Mouse (Mus musculus) naive thymus-derived CD4-positive, alpha-beta T cell, adult 2 months (primary cell): Measurements from ENCODE around the gene Olfr1136.

Source experiments
- DNase-seq: peaks from one replicate; pipeline ENCODE4 v3.0.0-alpha.2; 2011; ENCODE audit warnings: low read depth

Gene Olfr1136

GRCm38 (mm10) chr2:87693847-87694246, at the start of gene Olfr1136:
Gene Olfr1136 (minus strand): TSS chr2:87693947.
- DNase-seq, result no peak

DNA sequence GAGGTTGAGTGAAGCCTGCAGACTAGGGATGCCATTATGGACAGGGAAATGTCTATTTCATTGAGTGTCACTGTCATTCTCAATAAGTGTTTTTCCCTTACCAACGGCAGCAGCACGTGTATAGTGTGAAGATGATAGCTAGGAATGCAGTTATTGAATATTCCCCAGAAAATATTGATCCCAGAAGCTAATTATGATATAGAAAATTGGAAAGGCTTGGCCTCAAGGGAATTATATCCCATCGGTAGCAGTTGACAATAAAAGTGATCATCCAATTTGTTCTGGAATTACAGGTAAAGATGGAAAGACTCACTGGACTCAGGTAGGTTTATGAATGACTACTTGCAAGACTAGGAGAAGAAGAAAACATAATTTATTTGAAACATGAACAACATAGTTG, 49.7 kb upstream of the Olfr1136 start, which contains the start of gene Olfr1140:
Gene Olfr1140, plus strand, starts transcription at position 301 of the 400 bp plus-strand sequence.
- no peak for DNase-seq

- no peak for DNase-seq
Observed at GRCm38 (mm10) chr2:87739878-87740277, 46.1 kb upstream of the Olfr1136 start, which contains the start of gene Olfr1138. Gene Olfr1138 (minus strand): TSS chr2:87739978.

- DNase-seq, result no peak
Observed at GRCm38 (mm10) chr2:87713079-87713478, 19.3 kb upstream of the Olfr1136 start, which contains the start of gene Olfr1137. Gene Olfr1137 (minus strand): TSS chr2:87713179.

DNA sequence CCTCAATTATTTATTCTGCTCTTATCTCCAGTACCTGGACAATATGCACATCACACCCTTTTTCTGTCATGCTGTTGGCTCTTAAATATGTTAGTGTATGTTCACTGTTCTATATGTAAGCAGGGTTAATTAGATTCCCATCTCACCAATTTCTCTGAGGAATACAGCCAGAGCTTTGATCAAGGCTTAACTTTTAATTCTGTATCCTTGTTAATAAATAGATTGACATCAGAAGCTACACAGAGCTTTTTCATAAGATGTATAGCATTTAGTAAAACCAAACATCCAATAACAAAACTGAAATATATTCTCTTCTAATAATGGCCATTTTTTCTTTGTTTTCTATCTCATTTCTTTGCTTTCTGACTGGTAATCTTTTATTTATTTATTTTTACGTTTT, 20.2 kb downstream of the Olfr1136 start, which contains the start of gene Olfr1135:
Gene Olfr1135, minus strand, starts transcription at position 101 of the 400 bp plus-strand sequence.
- no peak for DNase-seq

DNA sequence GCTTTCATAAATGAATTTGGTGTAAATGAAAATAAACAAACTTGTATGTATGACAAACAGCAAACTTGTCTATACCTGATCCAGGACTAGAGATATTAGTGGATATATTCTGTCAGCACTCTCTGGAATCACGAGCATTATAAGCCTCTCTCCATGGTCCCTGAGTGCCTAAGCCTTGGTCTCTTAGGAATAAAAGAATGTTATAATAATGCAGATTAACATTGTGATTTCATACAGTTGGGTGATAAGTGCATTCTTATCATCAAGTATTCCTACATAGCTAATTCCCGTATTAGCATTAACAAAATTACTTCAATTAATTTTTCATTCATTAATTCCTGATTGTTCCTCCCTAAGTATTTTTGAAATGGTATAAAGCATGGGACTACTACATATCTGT, 35.4 kb downstream of the Olfr1136 start, which contains the start of gene Olfr1134:
Gene Olfr1134, minus strand, starts transcription at position 101 of the 400 bp plus-strand sequence.
- DNase-seq, result no peak

- no peak for DNase-seq
Observed at GRCm38 (mm10) chr2:87647274-87647673, 46.5 kb downstream of the Olfr1136 start, which contains the start of gene Olfr1133. Gene Olfr1133 (minus strand): TSS chr2:87647374.
